Mouse (Mus musculus) frontal cortex, adult 2 months (tissue): ENCODE data around the gene Pacsin1. TPM values are rescaled to one million over a fixed set of nuclear protein-coding genes. Genes with fewer than 3 reads are reported as not detected.
"Not testable (repeated sequence)": the region's sequence is repeated elsewhere in the genome, so short reads cannot be mapped to it uniquely, and the experiment has no call there.

Experiments
- DNase-seq, 2 experiments: peaks; one replicate each; pipeline ENCODE4 v3.0.0; 2022; ENCODE audit warnings: low spot score in 1 of 2; ENCODE audit errors: extremely low spot score in 1 of 2
- polyA plus RNA-seq: library from polyadenylated mRNA; depleted of rRNA; stranded (reverse); fragments of >200 nt; gene quantifications from 2 replicates; pipeline ENCODE4 v1.2.3, GENCODE M21; 2012

Gene Pacsin1
- polyA plus RNA-seq, 1 experiment = 270 TPM

DNA sequence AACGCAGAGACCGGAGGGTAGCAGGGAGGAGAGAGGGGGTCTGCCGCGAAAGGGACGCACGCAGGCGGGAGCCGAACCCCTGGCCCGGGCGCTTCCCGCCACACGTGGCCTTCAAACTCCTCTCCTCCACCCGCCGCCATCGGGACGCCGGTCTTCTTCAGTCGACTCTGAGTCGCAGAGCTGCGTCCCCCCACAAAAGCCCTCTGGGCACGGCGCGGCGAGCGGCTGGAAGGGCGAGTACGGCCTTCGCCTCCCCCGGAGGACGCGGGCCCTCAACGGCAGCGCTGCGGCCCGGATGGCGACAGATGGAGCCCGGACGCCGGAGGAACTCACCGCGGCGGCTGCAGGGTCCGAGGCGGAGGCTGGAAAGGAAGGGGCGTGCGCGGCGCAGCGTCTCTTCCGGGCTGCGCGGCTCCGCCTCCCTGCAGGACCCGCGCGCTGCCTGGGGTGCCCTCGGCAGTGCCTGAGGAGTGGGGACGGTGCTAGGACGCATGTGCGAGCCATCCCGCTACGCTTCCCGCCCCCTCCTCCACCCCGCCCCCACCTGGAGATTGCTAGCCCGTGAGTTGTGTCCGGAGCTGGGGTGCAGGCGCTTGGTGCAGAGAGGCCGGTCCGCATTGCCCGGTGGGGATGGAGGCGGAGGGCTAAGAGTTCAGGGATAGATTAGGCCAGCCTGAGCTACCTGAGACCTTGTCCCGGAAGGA, 20.3 kb upstream of the Pacsin1 start, which contains the start of gene RPS10-NUDT3:
RPS10-NUDT3 (minus strand) TSS at position 352 of the 704 bp plus-strand sequence.
- DNase-seq = peak in 1 of 2 experiments; percentile 88

DNA sequence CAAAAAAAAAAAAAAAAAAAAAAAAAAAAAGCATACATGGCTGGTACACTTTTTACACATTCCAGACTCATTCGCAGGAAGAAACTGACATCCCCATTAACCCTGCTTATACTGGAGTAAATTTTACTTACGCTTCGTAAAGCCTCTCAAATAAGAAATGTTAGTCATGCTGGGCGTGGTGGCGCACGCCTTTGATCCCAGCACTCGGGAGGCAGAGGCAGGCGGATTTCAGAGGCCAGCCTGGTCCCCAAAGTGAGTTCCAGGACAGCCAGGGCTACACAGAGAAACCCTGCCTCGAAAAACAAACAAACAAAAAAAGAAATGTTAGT, 19.8 kb upstream of the Pacsin1 start:
- DNase-seq = not testable (repeated sequence)

DNA sequence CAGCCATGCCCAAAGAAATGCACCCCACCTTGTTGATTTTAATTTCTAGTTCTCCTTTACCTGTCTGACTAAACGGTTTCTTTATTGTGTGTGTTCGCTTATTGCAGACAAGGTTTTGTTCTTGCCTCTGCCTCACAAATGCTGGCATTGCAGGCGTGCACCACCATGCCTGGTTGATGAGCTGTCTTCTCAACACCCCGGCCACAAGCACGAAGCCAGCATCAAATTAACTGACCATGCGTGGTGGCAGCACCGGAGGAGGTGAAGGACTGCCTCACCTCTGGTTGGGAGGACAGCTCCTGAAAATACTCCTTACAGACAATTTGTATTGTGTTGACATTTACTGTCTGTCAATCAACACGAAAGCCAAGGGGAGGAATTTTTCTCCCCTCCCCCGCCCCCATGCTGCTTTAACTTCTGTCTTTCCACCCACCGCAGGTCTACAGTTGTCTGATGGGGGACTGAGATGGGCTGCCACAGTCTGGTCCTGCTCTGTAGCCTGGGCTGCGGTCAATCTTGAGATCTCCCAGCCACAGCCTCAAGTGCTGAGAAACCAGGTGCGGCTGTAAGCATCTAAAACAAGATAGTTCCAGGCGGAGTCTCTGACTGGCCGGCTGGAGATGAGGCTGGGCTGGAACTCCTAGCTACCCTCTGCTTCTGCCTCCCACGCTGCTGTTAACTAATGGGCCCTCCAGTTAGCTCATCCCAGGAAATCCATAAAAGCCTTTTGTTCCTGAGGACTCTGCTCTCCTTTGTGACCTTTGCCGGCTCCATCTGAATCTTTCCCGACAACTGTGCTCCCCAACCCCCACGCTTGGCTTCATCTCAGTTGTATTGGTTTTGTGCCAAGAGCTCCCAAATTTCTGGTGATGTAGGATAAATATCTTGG, 18.9 kb upstream of the Pacsin1 start, which contains the start of gene Rps10:
Rps10 (minus strand) TSS at position 538 of the 889 bp plus-strand sequence.
- no peak for DNase-seq

DNA sequence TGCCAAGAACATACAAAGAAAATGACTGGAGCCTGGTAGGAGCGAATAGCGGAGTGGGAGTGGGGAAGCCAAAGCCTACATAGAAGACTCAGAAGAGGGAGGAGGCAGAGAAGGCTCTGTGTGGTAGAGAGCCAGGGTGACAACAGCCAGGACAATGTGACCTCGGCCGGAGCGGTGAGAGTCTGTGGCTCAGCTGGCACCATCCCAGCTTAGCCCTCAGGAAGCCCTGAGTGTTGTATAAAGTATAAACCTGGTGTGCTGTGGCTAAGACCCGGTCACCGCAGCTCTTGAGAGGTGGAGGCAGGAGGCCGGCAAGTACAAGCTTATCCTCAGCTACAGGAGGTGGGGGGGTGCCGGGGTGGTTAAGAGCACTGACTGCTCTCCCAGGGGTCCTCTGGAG, 18.0 kb upstream of the Pacsin1 start:
- no peak for DNase-seq

DNA sequence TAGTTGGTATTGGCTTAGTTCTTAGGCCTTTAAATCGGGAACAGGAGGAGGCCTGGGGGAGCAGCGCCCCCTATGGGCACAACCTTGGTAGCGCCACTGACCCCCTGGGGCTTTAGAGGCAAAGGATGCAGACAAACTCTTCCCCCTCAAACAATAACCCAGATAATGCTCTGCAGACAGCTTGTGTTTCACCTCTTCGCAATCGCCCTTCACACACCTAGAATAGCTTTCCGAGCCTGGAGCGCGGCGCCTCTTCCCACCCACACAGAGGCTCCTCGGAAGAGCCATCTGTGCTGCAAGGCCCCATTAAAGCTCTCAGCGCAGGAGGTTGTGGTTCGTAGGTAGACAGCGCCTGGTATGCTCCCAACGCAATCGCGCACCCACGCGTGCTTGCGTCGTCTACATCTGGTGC, 16.4 kb upstream of the Pacsin1 start:
- DNase-seq = peak; percentile 77 to 86

DNA sequence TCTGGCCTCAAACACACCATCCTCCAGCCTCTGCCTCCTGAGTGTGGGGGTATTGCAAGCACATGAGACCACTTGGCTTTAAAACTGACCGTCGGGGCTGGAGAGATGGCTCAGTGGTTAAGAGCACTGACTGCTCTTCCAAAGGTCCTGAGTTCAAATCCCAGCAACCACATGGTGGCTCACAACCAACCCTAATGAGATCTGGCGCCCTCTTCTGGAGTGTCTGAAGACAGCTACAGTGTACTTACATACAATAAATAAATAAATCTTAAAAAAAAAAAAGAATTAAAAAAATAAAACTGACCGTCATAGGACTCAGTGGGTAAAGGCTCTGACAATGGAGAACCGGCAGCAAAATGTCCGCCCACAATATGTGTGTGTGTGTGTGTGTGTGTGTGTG, 15.5 kb upstream of the Pacsin1 start:
- not testable (repeated sequence) for DNase-seq

DNA sequence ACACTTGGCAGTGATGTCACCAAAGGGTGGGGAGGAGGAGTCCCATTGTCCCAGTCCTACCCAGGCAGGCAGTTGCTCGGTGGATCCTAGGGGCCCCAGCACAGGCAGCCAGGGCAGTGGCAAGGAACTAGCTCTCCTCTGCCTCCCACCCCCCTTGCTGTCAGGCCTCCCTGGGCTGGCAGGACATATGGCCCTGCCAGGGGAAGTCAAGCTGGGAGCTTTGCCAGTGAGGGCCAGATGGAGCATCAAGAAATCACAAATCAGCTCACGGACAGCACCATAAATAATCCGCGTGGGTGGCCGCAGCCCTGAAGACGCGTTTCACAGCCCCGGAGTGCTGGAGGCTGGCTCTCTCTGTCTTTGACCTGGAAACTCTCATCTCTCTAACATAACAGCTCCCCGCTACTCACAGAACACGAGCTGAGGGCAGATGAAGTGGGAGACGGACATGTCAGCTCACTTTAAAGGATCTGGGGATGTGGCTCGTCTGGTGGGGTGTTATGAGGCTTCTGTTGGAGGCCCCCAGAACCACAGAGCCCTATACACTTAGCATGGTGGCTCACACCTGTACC, 12.7 kb upstream of the Pacsin1 start:
- peak; percentile 83 to 90 for DNase-seq

DNA sequence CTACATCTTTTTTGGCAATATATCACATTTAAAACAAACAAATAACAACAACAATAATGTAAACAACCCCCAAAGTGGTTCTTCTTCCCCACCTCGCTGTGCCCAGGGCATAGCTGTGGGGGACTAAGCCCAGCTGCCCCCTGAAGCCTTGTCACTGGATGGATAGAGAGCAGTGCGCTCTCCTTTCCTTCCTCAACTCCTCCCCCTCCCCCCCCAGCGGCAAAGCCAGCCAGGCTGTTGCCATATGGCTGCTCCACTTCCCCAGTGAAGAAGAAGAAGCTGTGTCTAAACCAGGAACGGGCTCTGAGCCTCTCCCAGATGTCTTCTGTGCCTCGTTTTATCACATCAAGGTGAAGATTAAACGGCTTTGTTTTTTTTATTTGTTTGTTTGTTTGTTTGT, 12.2 kb upstream of the Pacsin1 start:
- no peak for DNase-seq

DNA sequence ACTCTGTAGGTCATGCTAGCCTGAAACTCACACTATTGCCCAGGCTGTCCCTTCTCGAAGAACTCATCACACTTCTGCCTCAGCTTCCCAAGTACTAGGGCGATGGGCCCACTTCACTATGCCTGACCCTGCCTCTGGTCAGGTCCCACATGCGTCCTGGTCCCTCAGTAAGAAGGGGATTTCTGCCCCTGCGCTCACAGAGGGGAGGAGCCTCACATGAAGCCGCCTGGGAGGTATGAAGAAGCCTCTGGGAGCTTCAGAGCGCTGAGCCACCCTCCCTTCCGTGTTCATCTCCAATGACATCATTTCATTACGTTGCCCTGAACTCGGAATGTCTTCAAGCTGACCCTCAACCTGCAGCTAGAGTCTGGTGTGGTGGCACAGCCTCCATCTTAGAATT, 11.6 kb upstream of the Pacsin1 start:
- DNase-seq = no peak

DNA sequence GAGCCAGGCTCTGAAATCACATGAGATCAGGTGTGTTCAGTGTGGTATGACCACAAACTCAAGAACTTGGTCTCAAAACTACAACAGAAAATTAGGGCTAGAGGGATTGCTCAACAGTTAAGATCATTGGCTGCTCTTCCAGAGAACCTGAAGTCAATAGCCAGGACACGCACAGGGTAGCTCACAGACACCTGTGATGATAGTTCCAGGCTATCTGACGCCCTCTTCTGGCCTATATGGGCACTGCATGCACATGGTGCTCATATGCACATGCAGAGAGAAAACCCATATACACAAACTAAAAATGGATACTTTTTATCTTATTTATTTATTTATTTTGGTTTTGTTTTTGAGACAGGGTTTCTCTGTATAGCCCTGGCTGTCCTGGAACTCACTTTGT, 10.7 kb upstream of the Pacsin1 start:
- no peak for DNase-seq

DNA sequence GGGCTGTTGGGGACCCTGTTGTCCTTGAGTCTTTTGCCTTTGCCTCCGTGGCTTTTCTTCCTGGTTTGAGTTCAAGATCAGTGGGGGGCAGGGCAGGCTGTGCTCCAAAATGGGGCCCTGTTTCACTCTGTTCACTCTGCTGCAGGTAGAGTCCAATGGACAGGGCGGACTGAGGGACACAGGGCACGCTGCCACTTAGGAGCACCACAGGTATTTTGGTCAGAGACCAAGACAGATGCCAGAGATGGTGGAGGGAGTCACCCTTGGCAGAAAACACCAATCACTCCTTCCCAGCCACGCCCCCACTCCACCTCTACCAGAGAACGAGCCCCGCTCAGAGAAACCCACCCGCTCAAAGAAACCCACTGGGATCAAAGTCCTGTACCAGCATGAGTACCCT, 9.5 kb upstream of the Pacsin1 start:
- no peak for DNase-seq

DNA sequence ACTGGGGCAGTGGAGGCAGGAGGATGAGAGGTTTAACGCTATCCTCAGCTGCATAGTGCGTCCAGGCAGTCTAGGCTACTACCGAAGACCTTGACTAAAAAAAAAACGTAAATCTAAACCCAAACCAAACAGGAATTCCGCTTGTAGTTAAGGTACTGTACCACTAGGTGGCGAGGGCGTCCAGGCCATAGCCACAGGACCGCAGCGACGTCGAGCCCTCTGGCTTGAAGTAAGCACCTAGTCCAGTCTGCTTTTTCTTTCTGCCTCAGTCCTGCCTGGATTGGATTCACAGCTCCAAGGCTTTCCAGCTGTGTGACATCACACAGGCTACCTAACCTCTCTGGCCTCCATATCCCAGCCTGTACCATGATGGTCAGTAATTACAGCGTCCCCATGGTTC, 5.1 kb upstream of the Pacsin1 start:
- peak in 1 of 2 experiments; percentile 80 for DNase-seq

DNA sequence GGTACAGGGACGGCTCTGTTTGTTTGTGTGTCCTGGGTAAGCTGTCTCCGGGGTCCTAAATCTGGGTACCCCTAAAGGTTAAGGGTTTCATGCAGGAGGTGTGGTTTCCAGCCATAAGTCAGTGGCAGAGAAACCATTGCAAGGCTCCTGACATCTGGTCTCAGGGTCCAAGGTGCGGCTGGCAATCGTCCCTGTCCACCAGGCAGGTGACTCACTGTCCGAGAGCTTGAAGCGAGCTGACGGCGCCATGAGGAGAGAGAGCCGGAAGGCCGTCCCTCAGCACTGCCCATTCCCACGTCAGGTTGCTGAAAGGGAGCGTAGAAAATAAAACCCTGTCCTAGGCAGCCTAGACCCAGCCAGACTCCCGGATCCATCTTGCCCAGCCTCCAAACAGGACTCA, 4.7 kb upstream of the Pacsin1 start:
- DNase-seq = no peak

DNA sequence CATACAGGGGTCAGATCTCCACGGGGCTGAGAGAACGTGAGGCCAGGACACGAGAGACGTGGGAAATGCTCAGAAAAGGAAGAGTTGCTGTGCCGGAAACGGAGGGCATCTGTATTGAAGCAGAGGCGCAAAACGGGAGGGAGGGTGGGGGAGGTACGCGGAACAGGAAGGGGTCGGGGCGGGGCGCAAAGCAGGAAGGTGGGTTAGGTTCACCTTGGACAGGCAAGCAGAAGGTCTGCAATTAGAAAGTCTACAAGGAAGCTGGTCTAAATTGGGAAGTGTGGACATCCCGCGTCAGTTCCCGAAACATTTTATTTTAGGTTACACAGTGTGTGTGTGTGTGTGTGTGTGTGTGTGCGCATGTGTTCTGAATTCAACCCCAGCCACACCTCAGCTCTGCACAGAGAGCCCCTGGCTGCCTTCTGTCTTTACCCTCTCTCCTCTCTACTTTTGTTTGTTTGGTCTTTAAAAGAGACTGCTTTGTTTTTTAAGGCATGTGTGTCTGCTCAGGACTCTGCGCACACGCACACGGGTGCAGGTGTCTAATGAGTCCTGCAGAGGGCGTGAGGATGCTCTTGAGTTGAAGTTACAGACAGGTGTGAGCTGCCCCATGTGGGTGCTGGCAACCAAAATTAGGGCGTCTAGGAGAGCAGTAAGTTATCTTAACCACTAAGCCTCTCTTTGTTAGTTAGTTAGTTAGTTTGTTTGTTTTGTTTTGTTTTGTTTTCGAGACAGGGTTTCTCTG, 3.1 kb upstream of the Pacsin1 start:
- no peak for DNase-seq

DNA sequence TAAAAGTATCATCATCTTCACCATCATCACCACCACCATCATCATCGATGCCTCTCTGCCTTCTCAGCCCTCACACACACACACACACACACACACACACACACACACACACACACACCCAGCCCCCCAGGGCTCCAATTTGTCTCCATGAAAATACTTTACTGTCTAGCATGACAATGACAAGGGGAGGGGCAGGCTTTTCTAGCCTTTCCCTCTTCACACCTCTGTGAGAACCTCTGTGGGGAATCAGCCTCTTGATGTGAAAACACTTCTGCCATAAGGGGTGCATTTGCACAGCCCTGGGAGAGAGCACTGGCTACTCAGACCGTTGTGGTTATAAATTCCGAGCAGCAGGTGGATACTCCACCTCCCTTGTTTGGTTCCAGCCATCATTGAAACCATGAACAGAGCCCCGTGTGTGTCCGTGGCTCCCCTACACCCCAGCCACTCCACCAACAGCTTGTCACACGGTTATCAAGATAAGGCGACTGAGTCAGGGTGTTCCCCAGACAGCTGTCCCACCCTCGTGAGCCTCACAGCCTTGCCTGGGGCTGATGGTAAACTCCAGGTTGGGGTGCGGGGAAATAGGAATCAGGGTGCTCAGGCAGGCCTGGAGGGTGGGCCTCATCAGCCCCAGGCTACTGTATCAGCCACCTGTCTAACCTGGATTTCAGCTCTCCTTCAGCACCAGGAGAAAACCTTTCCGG, 1.9 kb upstream of the Pacsin1 start:
- no peak for DNase-seq

DNA sequence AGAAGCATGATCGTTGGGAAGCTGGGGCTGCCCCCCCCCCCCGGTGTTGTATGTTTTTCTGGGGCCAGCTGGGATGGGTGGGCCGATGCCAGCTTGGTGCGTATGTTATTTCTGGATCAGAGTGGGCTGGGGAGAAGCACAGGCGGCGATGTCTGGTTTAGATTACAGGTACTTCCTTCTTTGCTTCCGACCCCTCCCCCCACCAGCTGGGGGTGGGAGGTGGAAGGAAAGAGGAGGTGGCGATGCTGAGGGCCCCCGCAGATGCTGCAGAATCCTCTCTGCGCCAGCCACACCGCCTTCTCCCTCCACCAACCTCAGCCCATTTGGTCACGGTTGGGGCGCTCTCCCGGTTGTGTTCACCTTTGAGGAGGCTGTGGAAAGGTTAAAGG, 696 bp downstream of the Pacsin1 start:
- DNase-seq = peak in 1 of 2 experiments; percentile 83

DNA sequence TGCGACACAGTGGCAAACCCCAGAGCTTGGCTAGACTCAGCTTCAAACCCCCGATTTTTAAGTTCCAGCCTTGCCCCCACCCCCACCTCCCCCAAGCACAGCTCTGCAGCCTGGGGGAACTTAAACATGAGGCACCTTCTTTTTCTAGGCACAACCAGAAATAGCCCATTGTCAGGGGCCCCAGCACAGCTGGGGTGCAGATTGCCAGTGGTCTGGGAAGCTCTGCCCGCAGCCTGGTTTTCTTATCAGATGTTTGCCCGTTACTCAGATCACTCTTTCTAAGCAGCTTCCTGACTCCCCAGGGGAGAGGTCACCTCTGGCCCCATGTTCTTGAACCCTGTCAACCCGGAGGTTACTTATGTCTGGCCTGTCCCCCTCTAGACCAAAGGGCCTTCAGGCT, 1.1 kb downstream of the Pacsin1 start:
- DNase-seq = no peak

DNA sequence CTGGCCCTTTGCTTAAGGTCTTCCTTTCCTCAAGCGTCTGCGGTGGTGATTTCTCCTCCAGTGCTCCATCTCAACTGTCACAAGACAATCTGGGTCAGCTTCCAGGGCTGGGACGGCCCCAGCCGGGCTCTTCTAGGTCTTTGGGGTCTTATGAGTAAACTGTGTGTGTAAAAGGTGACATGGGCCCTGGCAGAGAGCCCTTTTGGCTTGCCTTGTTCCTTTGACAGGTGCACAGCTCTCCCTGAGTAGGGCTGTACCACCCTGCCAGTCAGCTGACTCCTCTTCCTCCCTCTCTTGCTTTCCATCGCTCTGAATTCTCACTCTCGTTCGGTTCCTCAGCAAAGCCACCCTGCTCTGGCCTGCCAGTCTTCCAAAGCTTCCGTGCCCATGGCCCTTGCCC, 1.8 kb downstream of the Pacsin1 start:
- DNase-seq = no peak

DNA sequence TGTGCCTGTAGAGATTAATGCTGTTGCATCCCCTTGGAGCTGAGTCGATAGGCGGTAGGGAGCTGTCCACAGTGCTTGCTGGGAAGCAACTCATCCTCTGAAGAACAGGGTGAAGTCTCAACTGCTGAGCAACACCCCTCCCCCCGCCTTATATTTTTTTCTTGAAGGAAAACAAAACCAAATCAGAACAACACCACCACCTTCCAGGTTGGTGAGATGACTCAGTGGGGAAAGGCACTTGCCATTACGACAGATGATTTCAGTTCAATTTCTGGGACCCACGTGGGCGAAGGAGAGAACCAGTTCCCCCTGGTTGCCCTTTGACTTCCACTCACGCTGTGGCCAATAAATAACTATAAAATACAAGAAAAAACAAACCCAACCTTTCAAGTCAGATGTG, 3.5 kb downstream of the Pacsin1 start:
- DNase-seq = no peak

DNA sequence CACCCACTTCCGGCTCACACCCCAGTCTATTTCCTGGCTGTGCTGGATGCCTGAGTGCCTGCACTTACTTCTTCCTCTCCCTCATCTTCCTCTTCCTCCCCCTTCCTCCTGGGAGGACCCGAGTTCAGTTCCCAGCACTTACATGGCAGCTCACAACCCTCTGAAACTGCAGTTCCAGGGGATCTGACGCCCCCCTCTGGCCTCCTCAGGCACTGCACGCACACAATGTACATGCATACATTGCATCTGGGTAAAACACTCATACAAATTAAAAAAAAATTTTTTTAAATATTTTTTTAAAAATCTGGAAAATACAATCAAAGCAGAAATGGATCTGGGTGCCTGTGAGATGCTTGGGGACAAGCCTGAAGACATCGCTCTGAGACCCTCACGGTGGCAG, 16.4 kb downstream of the Pacsin1 start:
- DNase-seq = no peak
